Mouse (Mus musculus) liver, embryonic 12.5 days (tissue): ENCODE results near the gene Srpr. TPM values are rescaled to one million over a fixed set of nuclear protein-coding genes. Genes with fewer than 3 reads are reported as not detected.
A peak's percentile ranks its signal among the peaks of the same experiment; 100 is the strongest.

Experiments used
- ATAC-seq: fragments of 200-750 bp; cut with Nextera tagmentation; 2 replicates; pipeline ENCODE4 v1.8.0; 2017; ENCODE audit warnings: moderate number of reproducible peaks, mild to moderate bottlenecking, moderate library complexity
- H3K27ac ChIP-seq: fragments of 300-500 bp; sonication (generic); 2 replicates; pipeline ENCODE4 v1.5.1; 2016; ENCODE audit warnings: mild to moderate bottlenecking
- H3K27me3 ChIP-seq: fragments of 300-500 bp; sonication (generic); replicated peaks from 2 replicates; pipeline ENCODE4 v1.6.1; 2016; ENCODE audit warnings: mild to moderate bottlenecking, moderate library complexity
- H3K36me3 ChIP-seq: fragments of 300-500 bp; sonication (generic); 2 replicates; pipeline ENCODE4 v1.6.1; 2016; ENCODE audit warnings: mild to moderate bottlenecking, moderate library complexity
- H3K4me1 ChIP-seq: fragments of 300-500 bp; sonication (generic); 2 replicates; pipeline ENCODE4 v1.6.1; 2016
- H3K4me2 ChIP-seq: fragments of 300-500 bp; sonication (generic); 2 replicates; pipeline ENCODE4 v1.6.1; 2016; ENCODE audit warnings: mild to moderate bottlenecking, moderate library complexity
- H3K4me3 ChIP-seq: fragments of 300-500 bp; sonication (generic); 2 replicates; pipeline ENCODE4 v1.5.1; 2016; ENCODE audit warnings: mild to moderate bottlenecking, moderate library complexity
- H3K9ac ChIP-seq: fragments of 300-500 bp; sonication (generic); 2 replicates; pipeline ENCODE4 v1.6.1; 2016; ENCODE audit warnings: mild to moderate bottlenecking, moderate library complexity
- H3K9me3 ChIP-seq: fragments of 300-500 bp; sonication (generic); replicated peaks from 2 replicates; pipeline ENCODE4 v1.6.1; 2016; ENCODE audit warnings: mild to moderate bottlenecking, moderate library complexity
- WGBS: fragments of 180-500 bp; shearing (Covaris S2); methylation state at CpG from one replicate; pipeline ENCODE4 v1.1.7; 2016; ENCODE audit not compliant: insufficient replicate concordance; 5-methylcytosine and 5-hydroxymethylcytosine counted together
- polyA plus RNA-seq: library from polyadenylated mRNA; unstranded; fragments of >200 nt; fragmentation: Nextera tagmentation; extraction: Ambion mirVana; gene quantifications from 2 replicates; pipeline ENCODE4 v1.2.1, GENCODE M21; 2016

The Srpr gene
- 70.8 and 73.3 TPM in 2 replicates for polyA plus RNA-seq

DNA sequence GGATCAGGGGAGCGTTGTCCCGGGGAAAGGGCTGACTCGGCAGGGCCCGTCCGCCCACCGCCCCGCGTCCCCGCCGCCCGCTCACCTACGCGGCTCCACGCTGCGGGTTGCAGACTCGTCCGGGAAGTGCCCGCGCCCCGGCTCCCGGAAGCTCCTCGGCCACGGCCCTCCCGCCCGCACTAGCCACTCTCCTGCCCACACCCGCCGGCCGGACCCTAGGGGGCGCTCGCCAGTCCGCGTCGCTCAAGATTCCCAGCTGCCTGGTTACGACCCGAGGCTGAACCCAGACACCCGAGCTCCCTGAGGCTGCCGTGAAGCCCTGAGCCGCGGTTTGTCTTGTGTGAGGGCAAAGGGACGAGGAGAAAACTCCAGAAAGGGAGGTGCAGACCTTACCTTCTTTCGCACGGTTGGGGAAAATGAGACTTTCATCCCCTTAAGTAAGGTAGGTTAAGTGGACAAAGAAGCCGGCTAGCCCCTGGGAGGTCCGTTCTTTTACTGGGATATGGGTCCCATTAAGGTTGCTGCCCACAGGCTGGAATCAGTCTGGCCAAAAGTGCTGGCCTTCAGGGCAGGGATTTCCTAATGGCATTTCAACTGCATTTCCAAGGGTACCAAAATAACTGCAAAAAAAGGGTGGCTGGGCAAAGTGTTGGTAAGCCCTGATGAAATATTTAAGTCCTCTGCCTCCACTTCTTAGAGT lies at the start of gene Srpr, which contains the start of gene Tirap:
Gene Srpr (plus strand): TSS at position 404 of the 700 bp plus-strand sequence.
Gene Tirap (minus strand): TSS at position 520 of the 700 bp plus-strand sequence.
- Histone ChIP-seq H3K27ac (peak within 1 kb of the TSS; percentile 78), H3K9ac (peak within 1 kb of the TSS; percentile 81), H3K4me2 (peak within 1 kb of the TSS; percentile 87), H3K9me3 (no peaks in the 10 kb centered on the region), H3K36me3 (peaks cover 12% of the 10 kb centered on the region), H3K4me1 (peaks cover 53% of the 10 kb centered on the region), H3K4me3 (peak within 1 kb of the TSS; percentile 71), H3K27me3 (no peaks in the 10 kb centered on the region)
- 0% methylated on average over 44 of the region's 44 CpGs for WGBS
- peak; percentile 89 for ATAC-seq

GRCm38 (mm10) chr9:35152923-35153322 lies 47.1 kb upstream of the Srpr start:
- 63% methylated on average over 1 of the region's 1 CpGs for WGBS
- Histone ChIP-seq H3K9ac (no peak overlapping the region), H3K9me3 (no peaks in the 10 kb centered on the region), H3K4me3 (no peak overlapping the region), H3K36me3 (peaks cover 10% of the 10 kb centered on the region), H3K27me3 (no peaks in the 10 kb centered on the region), H3K4me1 (no peaks in the 10 kb centered on the region), H3K27ac (no peak overlapping the region), H3K4me2 (no peak overlapping the region)
- ATAC-seq, result no peak

DNA sequence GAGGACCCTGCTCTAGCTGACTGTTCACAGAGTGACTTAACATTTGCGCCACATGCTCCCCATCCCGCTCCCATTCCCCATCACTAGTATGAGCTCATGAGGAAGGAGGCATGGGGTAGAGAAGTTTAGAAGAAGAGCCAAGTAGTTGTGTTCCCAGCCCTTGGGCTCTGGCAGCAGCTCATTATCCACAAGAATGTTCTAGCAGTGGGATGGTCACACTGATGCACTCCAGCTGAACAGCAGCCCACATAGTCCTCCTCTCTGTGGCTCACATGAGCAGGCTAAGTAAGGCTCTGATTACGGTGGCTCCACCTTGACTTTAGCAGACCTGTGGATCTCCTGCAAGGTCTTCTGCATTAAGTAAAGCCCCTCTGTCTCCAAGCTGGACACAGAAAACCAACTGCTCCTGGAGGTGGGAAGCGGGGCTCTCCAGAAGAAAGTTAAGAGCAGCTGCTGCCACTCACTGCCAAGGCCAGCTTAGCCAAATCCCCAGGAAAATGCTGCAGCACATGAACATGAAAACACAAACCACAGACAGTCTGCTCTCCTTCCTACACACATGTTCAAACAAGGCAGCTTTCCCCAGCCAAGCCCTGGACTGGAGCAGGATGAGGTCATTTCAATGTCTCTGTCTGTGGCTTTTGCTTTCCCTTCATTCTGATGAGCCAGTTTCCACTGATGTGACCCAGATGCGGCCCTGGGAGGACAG lies 43.8 kb upstream of the Srpr start:
- Histone ChIP-seq H3K9me3 (no peaks in the 10 kb centered on the region), H3K4me3 (no peak overlapping the region), H3K9ac (no peak overlapping the region), H3K4me1 (no peaks in the 10 kb centered on the region), H3K27ac (no peak overlapping the region), H3K4me2 (no peak overlapping the region), H3K27me3 (no peaks in the 10 kb centered on the region), H3K36me3 (peaks cover 10% of the 10 kb centered on the region)
- 85% methylated on average over 5 of the region's 5 CpGs for WGBS
- no peak for ATAC-seq

- Histone ChIP-seq H3K4me3 (no peak overlapping the region), H3K9ac (no peak overlapping the region), H3K9me3 (no peaks in the 10 kb centered on the region), H3K4me2 (no peak overlapping the region), H3K36me3 (peaks cover 10% of the 10 kb centered on the region), H3K27me3 (no peaks in the 10 kb centered on the region), H3K27ac (no peak overlapping the region), H3K4me1 (no peaks in the 10 kb centered on the region)
- WGBS, result 73% methylated on average over 4 of the region's 4 CpGs
- no peak for ATAC-seq
Observed at GRCm38 (mm10) chr9:35156862-35157261, 43.1 kb upstream of the Srpr start.

GRCm38 (mm10) chr9:35158477-35158876 lies 41.5 kb upstream of the Srpr start:
- H3K27me3 ChIP-seq, result no peaks in the 10 kb centered on the region
- no peak overlapping the region for H3K4me2 ChIP-seq
- peaks cover 20% of the 10 kb centered on the region for H3K36me3 ChIP-seq
- no peaks in the 10 kb centered on the region for H3K4me1 ChIP-seq
- no peak overlapping the region for H3K27ac ChIP-seq
- H3K4me3 ChIP-seq, result no peak overlapping the region
- no peaks in the 10 kb centered on the region for H3K9me3 ChIP-seq
- no peak overlapping the region for H3K9ac ChIP-seq
- no peak for ATAC-seq
- 69% methylated on average over 3 of the region's 3 CpGs for WGBS

DNA sequence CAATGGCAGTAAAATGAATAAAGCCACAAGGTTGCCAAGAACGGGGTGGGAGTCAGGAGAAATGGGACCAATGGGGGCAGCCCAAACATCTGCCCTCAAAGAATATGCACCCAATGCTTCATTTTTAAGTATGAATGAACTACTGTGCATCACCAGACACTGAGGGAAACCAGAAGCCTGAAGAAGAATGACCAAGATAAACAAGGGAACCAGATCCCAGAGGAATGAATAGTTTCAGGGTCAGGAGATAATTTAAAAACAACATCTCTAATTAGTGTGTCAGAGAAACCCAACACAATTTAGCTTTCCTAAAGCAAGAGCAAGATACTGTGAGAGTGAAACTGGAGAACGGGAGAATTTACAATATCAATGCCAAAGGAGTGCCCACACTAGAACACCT lies 39.3 kb upstream of the Srpr start:
- Histone ChIP-seq H3K4me2 (no peak overlapping the region), H3K36me3 (peaks cover 27% of the 10 kb centered on the region), H3K27ac (peak overlapping the region; percentile 52), H3K4me3 (no peak overlapping the region), H3K4me1 (peaks cover 6% of the 10 kb centered on the region), H3K9ac (no peak overlapping the region), H3K9me3 (no peaks in the 10 kb centered on the region), H3K27me3 (no peaks in the 10 kb centered on the region)
- no peak for ATAC-seq
- 74% methylated on average over 2 of the region's 2 CpGs for WGBS

- Histone ChIP-seq H3K9ac (no peak overlapping the region), H3K27ac (no peak overlapping the region), H3K4me1 (peaks cover 6% of the 10 kb centered on the region), H3K27me3 (no peaks in the 10 kb centered on the region), H3K4me3 (no peak overlapping the region), H3K9me3 (no peaks in the 10 kb centered on the region), H3K36me3 (peaks cover 23% of the 10 kb centered on the region), H3K4me2 (no peak overlapping the region)
- no peak for ATAC-seq
- WGBS, result 82% methylated on average over 7 of the region's 7 CpGs
Observed at GRCm38 (mm10) chr9:35161721-35162120, 38.3 kb upstream of the Srpr start.

DNA sequence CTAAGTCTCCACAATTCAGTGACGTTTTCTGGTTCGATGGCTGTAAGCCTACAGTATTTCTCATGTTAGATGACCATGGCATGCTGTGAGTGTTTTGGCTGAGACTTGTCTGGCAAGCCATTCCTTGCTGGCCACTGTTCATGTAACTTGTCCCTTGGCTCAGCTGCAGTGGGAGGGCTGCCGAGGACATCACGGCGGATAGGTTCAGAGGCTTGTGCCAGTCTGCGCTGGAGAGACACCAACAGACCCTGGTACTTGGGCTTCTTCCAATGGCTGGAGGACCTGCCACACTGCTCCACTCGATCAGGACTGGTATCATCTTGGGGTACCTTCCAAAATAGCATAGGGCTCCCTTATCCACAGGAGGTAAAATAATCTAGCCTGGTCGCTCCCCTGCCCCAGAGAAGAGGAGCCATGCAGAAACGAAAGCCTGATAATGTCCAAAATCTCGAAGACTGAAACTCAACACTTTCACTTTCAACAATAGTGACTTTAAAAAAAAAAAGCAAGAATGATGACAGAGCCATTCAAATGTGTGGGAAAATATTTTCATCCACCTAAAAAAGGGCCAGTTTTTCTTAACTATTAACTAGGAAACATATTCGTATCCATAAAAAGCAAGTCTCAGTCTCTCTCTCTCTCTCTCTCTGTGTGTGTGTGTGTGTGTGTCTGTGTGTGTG lies 36.8 kb upstream of the Srpr start:
- Histone ChIP-seq H3K9me3 (no peaks in the 10 kb centered on the region), H3K9ac (no peak overlapping the region), H3K27me3 (no peaks in the 10 kb centered on the region), H3K4me1 (peaks cover 10% of the 10 kb centered on the region), H3K4me3 (no peak overlapping the region), H3K4me2 (no peak overlapping the region), H3K36me3 (peaks cover 30% of the 10 kb centered on the region), H3K27ac (0 out of 2 replicates have a peak overlapping the region, but pooled peaks have one; percentile 10)
- no peak for ATAC-seq
- 86% methylated on average over 11 of the region's 11 CpGs for WGBS

- H3K9me3 ChIP-seq, result no peaks in the 10 kb centered on the region
- H3K4me3 ChIP-seq, result no peak overlapping the region
- H3K27me3 ChIP-seq, result no peaks in the 10 kb centered on the region
- no peak overlapping the region for H3K27ac ChIP-seq
- H3K4me1 ChIP-seq, result peaks cover 10% of the 10 kb centered on the region
- ATAC-seq, result no peak
- H3K36me3 ChIP-seq, result peaks cover 39% of the 10 kb centered on the region
- no peak overlapping the region for H3K4me2 ChIP-seq
- H3K9ac ChIP-seq, result no peak overlapping the region
- 57% methylated on average over 5 of the region's 5 CpGs for WGBS
Observed at GRCm38 (mm10) chr9:35164142-35164874, 35.7 kb upstream of the Srpr start.

DNA sequence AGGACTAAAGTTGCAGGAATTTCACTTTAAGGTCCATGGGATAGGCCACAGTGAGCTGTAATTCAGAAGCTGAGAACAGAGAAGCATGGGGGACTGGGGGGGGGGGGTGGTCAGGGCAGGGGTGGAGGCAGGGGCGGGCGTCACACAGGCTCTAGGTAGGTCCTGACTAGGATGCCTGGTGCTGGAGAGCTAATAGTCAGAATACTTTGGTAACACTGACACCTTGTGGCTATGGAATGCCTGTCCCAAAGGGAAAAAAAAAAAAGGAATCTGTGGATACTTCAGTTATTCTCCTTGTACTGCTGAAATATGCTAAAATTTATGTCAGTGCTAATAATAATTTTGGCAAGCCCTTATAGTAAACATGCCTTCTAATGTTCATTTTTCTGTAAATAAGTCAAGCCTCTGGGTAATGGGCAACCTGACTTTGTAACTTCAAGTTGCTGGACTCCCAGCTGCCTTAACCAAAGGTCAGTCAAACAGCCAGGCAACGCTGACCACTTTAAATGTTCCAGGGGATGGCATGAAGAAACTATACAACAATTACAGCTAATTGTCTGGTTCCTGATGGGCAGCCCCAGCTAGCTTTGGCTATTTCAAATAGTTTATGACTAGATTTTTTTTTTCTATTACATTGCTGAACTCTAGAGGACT lies 33.7 kb upstream of the Srpr start:
- 0 out of 2 replicates have a peak, but pooled peaks have one; percentile 36 for ATAC-seq
- H3K4me1 ChIP-seq, result peaks cover 10% of the 10 kb centered on the region
- no peaks in the 10 kb centered on the region for H3K27me3 ChIP-seq
- no peak overlapping the region for H3K4me2 ChIP-seq
- no peak overlapping the region for H3K4me3 ChIP-seq
- 55% methylated on average over 3 of the region's 3 CpGs for WGBS
- H3K9me3 ChIP-seq, result no peaks in the 10 kb centered on the region
- no peak overlapping the region for H3K9ac ChIP-seq
- peaks cover 59% of the 10 kb centered on the region for H3K36me3 ChIP-seq
- 0 out of 2 replicates have a peak overlapping the region, but pooled peaks have one; percentile 25 for H3K27ac ChIP-seq
